Mouse (Mus musculus): ENCODE measurements at regions not wholly inside any gene's neighbourhood (a gene's known extent, or its start where the extent isn't known, plus 50 kb on each side); places are given as distances from the start of the nearest gene placed in this dataset.

DNA sequence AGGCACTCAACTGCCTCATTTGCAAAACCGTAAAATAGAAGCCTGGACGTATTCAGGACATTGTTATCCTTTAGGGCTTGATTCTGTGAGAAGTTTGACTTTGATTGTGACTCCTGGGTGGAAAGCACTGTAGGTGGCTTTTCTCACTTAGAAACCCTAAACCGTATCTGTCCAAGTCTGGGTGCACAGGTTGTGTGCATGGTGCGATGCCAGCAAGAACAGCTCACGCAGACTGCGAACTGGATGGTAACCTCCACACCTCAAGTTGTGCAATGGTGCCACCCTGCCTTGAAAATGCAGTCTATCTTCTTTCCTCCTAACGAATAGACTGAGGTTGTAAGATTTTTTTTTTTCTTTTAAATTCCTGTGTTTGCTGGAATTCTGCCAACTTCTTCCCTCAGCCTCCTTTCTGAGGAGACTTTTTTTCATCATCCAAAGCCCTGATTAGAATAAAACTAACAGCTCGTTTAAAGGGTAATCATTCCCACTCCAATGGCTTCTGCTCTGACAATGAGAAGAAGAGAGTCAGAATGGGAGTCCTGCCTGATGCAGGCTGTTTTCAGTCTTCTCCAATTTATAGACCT lies 383.8 kb upstream of the Slc30a5 start:
- DNase-seq (ENCODE audit: low read depth) = no peak

DNA sequence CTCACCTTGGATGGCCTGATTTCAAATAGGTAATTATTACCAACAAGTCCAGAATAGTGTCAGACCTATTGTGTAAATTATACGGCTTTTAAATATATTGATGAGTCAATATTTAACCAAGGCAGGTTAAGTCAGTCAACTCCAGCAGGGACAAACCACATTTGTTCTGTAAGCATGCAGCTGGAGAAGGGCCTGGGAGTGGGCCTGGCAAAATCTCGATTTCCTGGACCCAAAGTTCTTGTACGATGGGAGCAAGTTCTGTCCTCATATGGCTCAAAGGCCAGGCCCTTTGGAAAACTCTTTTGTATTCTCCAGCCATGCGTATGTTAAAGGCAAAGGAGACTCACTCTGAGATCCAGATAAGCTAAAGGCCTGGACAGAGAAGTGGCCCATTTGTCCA lies 383.2 kb upstream of the Slc30a5 start:
- DNase-seq (ENCODE audit: low read depth) = no peak

- DNase-seq (ENCODE audit: low read depth) = no peak
These were observed 382.6 kb upstream of the Slc30a5 start for GRCm38 (mm10) chr13:101215792-101216221.

DNA sequence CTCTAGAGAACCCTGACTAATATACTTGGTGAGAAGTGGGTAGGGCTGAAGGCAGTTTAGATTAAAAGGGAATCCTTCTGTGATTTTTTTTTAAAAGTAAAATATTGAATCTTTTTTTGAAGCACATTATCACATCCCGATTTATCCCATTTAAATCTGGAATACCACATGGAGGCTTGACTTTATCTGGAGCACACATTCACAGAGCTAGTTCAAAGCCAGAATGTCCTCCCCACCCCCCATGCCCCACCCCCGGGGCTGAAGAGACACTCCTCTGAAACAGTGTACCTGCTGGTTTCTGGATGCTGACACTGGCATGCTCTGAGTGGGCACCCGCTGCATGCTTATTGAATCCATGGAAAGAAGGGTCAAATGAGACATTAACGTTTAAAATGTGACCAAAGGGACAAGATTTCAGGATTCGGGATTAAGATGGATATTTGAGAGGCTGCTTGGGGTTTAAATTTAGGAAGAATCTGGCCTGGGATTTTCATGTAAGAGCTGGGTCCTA lies 382.0 kb upstream of the Slc30a5 start:
- DNase-seq (ENCODE audit: low read depth) = no peak

DNA sequence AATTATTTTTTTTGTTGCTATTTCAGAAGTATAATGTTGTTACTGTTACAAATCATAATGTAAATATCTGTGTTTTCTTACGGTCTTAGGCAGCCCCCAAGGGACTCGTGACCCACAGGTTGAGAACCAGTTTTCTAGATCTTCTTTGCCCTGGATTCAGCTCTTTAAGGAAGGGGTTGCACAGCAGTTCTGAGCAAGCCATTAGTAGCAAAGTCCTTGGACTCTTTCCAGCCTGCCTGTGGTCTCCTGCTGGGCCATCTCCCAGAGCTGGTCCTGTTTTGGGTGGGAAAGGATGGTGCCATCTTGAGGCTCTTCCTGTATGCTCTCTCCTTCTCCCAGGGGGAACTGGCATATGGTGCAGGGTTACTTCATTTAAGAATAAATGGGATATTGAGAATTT lies 380.9 kb upstream of the Slc30a5 start:
- no peak for DNase-seq (ENCODE audit: low read depth)

DNA sequence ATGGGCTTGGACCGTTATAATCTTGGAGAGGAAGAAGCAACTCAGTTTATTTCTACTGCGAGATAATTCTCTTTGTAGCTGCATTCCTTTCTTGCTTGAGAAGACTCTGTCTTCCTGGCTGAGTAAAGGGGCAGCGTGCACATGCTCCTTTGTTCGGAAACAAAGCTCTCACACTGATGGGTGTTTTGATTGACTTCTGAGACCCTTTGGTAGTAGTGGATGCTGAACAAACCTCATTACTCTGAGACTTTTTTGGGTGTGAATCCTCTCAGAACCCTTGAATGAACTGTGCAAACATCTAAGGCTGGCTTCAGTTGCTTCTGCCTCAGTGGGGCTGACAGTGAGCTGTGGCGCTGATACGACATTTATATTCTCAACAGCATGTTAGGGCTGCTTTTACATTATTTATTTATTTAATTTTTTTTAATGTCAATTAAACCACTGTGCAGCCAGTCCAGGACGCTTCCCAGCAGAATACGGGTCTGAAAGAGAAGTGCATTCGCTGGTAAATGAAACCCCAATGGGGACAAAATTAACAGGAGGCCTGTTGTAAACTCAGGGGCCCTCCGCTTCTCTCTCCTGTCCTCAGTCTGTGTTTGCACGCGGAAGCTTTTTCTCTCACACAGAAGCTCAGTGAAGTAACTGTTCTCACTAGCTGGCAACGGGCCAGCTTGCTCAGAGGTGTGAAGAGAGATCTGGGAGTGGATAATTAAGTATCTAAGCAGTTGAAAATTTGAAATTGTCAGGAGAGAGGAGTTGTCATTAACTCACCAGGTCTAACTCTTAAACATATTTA lies 380.1 kb upstream of the Slc30a5 start:
- no peak for DNase-seq (ENCODE audit: low read depth)

- DNase-seq (ENCODE audit: low read depth) = no peak
These were observed 379.2 kb upstream of the Slc30a5 start for GRCm38 (mm10) chr13:101212341-101212895.

- DNase-seq (ENCODE audit: low read depth) = no peak
These were observed 375.6 kb upstream of the Slc30a5 start for GRCm38 (mm10) chr13:101208788-101209187.

GRCm38 (mm10) chr13:101203463-101203862 lies 370.2 kb upstream of the Slc30a5 start:
- DNase-seq (ENCODE audit: low read depth) = no peak

- no peak for DNase-seq (ENCODE audit: low read depth)
These were observed 369.5 kb upstream of the Slc30a5 start for GRCm38 (mm10) chr13:101202565-101203313.

GRCm38 (mm10) chr13:101190249-101190830 lies 357.1 kb upstream of the Slc30a5 start:
- DNase-seq (ENCODE audit: low read depth) = no peak

DNA sequence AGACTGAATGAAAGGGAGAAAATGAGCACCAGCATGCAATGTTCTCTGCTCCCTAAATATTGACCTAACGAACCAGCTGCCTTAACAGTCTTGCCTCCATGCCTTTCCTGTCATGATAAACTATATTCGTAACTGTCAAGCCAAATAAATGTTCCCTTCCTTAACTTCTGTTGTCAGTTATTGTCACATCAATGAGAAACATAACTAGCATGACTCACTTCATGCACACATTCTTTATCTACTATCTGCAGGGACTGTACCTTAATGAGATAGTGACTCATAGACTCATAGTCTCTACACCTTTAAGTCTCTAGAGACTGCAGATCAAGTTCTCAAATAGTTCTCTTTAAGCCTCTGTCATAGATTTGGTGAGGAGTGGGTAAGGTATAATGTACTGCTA lies 349.2 kb upstream of the Slc30a5 start:
- DNase-seq (ENCODE audit: low read depth) = no peak

DNA sequence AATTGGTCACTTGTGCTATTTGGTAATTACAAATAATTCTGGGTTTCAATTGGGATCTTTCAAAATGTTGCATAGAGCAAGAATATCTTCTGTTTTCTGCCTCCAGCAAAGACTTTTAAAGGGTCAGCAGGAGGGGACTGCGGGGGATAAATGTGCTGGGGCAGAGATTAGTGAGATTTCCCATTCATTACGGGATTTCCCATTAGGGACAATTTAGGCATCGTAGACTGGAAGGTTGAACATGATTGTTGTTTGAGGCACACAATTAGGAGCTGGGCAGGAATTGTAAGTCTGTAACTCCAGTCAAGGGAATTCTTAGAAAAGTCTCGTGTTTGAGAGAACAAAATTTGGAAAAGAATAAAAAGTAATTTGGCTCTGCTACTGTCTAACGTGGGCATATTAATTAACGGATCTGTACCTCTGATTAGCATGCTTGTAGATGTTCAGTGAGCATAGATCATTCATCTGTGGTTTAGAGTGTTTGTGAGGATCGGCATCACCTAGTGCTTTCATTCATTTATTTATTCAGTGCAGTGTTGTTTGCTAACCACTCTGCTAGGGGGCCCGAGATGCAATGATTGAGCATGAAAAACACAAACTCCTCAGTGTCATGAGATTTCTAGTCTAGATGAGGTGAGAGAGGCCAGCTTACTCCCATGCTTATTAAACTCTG lies 341.9 kb upstream of the Slc30a5 start:
- no peak for DNase-seq (ENCODE audit: low read depth)

- DNase-seq (ENCODE audit: low read depth) = no peak
These were observed 328.5 kb upstream of the Slc30a5 start for GRCm38 (mm10) chr13:101161768-101162167.

GRCm38 (mm10) chr13:101159878-101160277 lies 326.7 kb upstream of the Slc30a5 start:
- DNase-seq (ENCODE audit: low read depth) = no peak

GRCm38 (mm10) chr13:101153760-101154159 lies 320.5 kb upstream of the Slc30a5 start:
- no peak for DNase-seq (ENCODE audit: low read depth)

- DNase-seq (ENCODE audit: low read depth) = no peak
These were observed 309.5 kb upstream of the Slc30a5 start for GRCm38 (mm10) chr13:101142761-101143160.

DNA sequence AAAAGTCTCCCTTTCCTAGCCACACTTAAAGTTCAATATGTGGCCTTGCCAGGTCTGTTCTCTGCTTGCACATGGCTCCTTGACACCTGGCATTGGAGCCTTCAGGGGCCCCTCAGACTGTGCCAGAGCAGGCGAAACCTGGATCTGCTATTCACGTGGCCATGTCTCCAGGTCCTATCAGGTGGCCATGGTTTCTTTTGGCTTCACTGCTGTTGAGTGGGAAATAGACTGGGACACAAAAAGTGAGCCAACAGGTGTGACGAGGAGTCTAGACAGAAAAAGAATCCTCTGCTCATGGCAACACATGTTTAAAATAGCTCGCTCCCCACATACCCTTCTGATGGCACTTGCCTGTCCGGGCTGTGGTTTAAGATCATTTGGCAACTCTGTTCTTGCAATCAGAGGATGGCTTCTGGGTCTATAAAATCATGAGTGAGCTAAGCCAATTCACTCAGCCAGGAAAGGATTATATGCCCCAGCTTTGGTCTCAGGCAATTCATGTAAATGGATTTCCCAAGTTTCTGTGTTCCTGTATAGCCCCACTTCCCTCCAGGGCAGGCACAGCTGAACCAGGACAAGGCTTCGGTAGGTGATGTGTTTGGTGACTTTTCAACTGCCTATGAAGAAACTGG lies 309.0 kb upstream of the Slc30a5 start:
- no peak for DNase-seq (ENCODE audit: low read depth)

DNA sequence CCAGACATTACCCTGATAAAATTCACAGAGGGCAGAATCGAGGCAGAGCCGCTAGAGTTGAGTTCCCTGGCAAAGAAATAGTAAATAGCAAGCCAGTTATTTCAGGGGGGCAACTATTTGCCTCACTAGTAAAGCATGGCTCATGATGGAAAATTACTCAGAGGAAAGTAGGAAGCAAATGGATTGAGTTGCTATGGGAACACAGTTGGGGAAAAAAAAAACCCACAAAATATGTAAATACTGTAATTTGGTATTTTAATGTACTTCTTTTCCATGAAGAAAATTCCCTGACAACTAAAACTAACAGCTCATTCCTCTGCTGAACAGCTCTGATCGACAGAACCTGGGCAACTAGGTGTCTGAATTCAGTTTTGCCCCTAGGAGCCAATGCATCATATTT lies 296.2 kb upstream of the Slc30a5 start:
- no peak for DNase-seq (ENCODE audit: low read depth)

GRCm38 (mm10) chr13:101127808-101128207 lies 294.6 kb upstream of the Slc30a5 start:
- DNase-seq (ENCODE audit: low read depth) = no peak

DNA sequence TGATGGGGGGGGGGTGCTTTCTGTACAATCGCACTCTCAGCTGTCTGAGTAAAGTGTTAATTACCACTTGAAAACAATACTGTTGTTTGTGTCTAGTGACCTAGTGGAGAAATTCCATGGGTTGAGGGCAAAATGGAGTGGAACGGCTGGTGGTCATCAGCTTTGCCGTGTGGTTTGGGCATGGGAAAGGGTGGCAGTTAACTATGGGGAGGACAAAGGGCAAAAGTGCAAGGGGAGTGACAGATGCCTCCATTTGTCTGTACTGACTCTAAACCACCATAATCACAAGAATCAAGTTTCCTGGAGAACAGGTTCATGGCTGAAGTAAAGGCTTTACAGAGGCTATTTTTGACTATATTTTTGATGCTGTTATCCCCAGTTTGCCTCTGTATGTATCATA lies 294.0 kb upstream of the Slc30a5 start:
- DNase-seq (ENCODE audit: low read depth) = no peak
